Comparison of ENCODE assay signal across 14 mouse cellular contexts in genomic region chr1:41104869-41105268, GRCm38 (mm10).
"Had no signal": no experiment of that assay in that cellular context is flagged by ENCODE, and none has a peak within 500 bp of the region (broad histone marks: within the 10 kb centered on the region; RNA-seq: fewer than 3 reads in every experiment).

No protein-coding gene starts in this region.

- H3K4me1 ChIP-seq: intestine, embryonic 15.5 days; limb, embryonic 10.5 days; liver, embryonic 15.5 days; midbrain, embryonic 13.5 days had no signal

- H3K9ac ChIP-seq: intestine, embryonic 15.5 days; liver, embryonic 15.5 days; midbrain, embryonic 13.5 days had no signal

- H3K4me2 ChIP-seq: intestine, embryonic 15.5 days; liver, embryonic 11.5 days; liver, embryonic 15.5 days; midbrain, embryonic 13.5 days had no signal

- H3K27me3 ChIP-seq: intestine, embryonic 15.5 days; liver, embryonic 15.5 days; midbrain, embryonic 13.5 days had no signal

- DNase-seq: kidney, adult 18-20 months; kidney, postnatal 10 days; kidney, postnatal 4 days; lung, adult 2 months; lung, postnatal 36 days; thymus, adult 18-20 months; thymus, postnatal 14 days had no signal

- ATAC-seq: intestine, embryonic 15.5 days; lung, postnatal 0 days; midbrain, embryonic 13.5 days had no signal

- H3K9me3 ChIP-seq: intestine, embryonic 15.5 days; limb, embryonic 10.5 days; liver, embryonic 15.5 days had no signal

- H3K4me3 ChIP-seq: intestine, embryonic 15.5 days; limb, embryonic 10.5 days; liver, embryonic 15.5 days; midbrain, embryonic 13.5 days had no signal

- H3K36me3 ChIP-seq: intestine, embryonic 15.5 days; limb, embryonic 10.5 days; liver, embryonic 15.5 days; midbrain, embryonic 13.5 days had no signal

- H3K27ac ChIP-seq: intestine, embryonic 15.5 days; limb, embryonic 10.5 days; liver, embryonic 15.5 days; midbrain, embryonic 13.5 days; stomach, postnatal 0 days had no signal
